Mouse (Mus musculus) MEL-GATA-1-ER (cell line): Measurements from ENCODE around the gene Bcorl1.
"Not testable (repeated sequence)": the region's sequence is repeated elsewhere in the genome, so short reads cannot be mapped to it uniquely, and the experiment has no call there.

Source experiments
- DNase-seq: peaks from one replicate; pipeline ENCODE4 v3.0.0-alpha.2; 2012; ENCODE audit warnings: low read depth; ENCODE audit errors: extremely low read depth

Gene Bcorl1

DNA sequence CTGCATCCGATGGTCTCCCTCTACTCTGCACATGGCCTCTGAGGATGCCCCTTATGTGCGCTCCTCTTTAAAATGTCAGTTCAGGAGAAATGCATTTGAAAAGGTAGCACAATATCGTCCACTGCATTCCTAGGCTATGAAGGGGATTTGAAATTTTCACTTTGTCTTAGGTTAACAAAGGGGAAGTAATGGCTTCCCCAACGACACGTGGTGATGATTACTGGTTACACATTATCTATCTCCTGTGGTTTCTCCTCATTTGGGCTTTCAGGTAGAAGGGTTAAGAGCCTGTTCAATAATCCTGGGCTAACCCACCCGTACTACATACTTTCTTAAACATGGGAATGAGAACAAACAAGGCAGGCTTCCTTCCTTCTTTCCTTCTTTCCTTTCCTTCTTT is 48.2 kb downstream of the Bcorl1 start:
- no peak for DNase-seq

DNA sequence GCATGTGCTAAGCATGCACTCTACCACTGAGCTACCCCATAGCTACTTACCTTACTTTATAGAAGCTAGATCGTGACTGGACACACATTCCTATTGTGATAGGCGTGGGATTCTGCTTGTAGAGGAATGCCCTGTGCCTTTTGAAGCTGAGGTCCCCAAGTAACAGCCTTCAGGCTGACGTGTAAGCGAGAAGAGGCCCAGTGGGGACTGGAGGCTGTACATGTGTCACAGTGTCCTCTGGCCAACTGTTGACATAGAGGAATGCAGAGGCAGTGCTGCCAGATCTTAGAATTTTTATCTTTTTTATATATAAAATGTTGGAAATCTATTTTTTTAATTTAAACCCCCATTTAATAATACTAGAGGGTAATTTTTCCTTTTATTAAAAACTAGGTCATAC is 58.8 kb downstream of the Bcorl1 start:
- DNase-seq, result no peak

DNA sequence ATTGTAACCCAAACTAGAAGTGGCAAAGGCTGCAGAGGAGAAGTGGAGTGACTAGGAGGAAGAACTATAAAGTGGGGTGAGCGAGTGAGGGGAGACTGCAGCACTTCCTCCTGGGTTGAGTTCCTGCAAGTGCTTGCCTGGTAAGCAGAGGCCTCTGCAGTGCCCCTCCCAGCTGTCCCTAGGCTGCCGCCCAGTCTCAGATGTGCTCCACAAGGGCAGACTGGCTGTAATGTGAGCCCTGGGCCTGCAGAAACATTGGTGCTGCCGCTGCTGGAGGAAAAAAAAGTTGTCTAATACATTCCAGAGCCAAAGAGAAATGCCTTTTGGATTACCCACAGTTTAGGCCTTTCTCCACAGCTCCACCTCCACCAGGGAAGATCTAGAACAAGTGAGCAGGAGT is 64.0 kb downstream of the Bcorl1 start:
- DNase-seq, result no peak

DNA sequence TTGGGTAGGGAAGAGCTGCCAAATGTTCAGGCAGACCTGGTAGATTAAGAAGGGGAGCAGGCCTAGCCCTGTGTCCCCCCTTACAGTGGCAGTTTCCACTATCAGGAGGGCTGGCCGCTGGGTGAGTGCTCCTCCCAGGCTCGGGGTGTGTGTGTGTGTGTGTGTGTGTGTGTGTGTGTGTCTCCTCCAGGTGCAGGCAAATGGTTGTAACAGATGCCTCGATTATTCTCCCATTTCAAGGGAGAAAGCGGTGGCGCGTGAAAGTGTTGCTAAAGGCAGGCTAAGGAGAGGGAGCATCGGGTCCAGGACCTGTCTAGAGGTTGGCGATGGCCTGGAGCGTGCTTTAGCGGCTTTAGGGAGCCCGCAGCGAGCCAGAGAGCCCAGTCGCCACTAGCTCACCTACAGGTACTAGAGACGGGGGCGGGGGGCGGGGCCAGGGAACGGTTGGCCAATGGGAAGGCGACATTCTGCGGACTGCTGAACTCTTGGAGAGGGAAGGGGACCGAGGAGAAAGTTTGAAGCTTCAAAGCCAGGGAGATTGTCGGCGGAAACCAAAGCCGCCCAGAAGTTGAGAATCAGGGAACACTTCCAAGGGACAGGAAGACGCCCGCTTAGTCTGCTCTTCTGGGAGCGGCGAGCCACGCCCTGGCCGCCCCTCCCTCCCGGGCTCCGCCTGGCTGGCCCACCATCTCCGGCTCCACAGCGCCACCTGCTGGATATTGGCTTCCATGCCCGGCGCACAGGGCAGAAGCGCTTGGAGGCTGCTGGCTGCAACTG is 68.6 kb downstream of the Bcorl1 start:
- no peak for DNase-seq

DNA sequence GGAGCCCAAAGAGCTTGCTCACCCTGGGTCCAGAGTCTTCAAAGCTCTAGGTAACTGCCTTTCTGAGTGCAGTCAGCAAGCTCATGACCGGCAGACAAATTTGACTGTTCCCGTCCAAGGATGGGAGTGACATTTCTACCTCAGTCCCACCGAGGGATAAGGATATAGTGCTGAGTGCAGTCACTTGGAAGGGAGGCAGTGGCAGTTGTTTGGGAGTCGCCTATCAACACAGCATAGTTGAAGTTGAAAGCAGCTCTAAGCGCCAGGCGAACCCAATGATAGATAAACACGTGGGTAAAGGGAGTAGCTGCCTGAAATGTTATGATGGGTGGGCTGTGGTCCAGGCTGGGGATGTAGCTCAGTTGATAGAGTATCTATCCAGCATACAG is 69.2 kb downstream of the Bcorl1 start:
- DNase-seq, result no peak

DNA sequence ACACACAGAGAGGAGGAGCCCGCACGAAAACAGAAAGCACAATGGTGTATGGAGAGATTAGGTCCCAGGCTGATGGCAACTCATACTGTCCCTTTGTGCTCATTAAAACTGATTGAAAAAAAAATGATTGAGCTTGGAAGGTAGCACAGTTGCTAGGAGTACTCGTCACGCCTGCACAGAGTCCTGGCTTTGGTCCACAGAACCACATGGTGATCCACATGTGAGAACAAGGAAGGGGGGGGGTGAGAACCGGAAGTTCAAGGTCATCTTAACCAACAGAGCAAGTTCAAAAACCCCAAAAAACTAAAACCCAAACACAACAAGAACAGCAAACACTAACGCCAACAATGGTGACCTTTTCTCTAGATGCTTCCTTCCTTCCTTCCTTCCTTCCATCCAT is 71.5 kb downstream of the Bcorl1 start:
- DNase-seq, result no peak

DNA sequence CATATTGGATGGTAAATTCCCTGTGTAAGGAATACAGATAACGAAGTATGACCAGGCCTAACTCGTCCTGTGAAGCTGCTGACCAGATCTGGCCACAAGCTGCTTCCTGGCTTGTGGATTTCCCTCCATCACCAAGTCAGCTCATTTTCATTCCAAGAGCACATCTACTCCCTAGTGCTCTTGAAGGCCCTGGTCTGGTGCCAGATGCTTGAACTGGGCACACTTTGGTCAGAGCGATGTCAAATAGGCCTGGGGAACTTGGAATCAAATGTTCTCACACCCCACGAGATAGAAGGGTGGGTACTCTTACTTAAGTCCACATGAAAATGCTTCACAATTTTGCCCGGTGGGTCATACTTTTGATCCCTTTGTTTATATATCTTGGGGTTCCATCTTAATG is 73.1 kb downstream of the Bcorl1 start:
- DNase-seq, result no peak

DNA sequence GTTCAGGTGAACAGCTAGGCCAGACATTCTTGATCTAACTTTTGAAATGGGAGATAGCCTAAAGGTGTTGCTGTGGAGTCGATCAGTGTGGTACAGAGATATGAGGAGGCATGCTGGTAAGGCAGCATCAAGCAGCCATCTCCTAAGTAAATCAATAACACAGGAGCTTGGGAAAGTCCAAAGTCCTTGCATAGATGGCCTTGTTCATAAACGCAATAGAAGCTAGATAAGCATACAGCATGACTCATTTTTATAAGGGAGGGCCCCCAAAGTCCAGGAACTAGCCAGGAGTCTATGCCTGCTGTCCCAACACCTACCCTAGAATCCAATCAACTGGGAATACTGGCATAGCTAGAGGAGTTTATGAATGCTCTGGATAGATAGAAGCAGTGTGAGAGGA is 77.3 kb downstream of the Bcorl1 start:
- DNase-seq, result no peak

DNA sequence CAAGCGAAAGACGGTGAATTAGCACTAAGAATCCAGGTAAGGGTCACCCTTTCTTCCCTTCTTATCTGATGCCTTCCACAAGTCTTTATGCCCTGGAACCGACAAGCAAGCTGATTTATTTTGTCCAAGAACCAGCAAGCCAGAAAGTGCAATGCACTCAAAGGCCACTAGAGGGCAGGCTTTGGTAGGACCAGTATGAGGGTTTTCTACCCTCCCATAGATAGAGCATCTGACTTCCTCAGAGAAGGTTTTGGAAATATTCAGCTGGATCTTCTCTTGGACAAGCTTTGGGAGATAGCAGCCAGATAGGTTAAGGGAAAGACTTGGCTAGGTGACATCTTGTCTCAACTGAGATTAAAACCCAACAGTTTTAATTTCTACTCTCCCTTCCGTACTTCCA is 81.8 kb downstream of the Bcorl1 start:
- DNase-seq, result no peak

DNA sequence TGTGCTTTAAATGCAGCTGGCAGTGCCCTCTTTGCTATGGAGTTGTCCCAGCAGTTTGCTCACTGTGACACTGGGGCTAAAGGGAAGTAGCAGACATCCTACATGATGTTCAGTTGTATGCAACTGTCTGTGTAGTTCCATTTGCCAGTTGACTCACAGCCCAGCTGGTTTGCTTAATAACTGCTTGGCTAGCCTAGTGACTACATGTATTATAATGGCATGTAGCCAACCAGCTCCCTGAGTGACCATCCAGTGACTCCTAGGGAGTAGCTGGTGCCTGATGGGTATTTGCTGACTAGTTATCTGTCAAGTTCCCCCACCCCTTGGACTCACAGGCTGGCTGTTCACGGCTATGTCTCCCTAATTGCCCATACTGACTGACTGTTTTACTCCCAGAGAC is 82.5 kb downstream of the Bcorl1 start:
- no peak for DNase-seq

DNA sequence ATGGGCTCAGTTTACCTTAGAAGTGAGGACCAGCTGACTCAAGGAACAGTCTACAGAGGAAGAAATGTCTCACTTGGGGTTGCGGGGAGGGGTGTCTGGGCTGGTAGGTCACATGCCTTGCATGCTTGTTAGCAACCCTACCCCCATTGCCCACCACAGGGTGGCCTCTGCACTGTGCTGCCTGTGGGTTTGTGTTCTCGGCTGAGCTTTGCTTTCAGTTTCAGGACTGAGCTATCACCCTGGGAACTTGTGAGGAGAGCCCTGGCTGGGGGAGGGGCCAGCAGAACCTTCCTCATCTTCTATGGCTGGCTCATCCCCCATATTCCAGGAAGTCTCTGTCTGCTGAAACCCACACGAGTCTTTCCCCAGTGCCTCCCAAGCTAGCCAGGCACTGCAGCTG is 83.4 kb downstream of the Bcorl1 start:
- no peak for DNase-seq

DNA sequence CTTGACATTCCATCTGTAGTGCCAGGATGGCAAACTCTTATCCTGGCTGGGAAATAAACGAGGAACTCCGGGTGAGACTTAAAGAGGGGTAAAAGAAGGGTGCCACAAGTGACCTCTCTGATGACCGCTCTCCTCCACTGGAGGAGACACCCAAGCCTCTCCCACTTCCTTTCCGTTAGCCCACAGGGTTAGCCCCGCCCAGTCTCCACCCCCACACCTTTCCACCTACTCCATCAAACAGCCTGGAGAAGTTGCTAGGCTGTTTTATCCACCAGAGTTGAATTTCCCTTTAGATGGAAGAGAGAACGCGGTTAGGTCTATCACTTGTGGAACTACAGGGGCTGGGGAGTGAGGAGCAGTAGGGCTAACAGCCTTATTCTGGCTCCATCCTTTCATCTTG is 84.1 kb downstream of the Bcorl1 start:
- peak; percentile 42 for DNase-seq

DNA sequence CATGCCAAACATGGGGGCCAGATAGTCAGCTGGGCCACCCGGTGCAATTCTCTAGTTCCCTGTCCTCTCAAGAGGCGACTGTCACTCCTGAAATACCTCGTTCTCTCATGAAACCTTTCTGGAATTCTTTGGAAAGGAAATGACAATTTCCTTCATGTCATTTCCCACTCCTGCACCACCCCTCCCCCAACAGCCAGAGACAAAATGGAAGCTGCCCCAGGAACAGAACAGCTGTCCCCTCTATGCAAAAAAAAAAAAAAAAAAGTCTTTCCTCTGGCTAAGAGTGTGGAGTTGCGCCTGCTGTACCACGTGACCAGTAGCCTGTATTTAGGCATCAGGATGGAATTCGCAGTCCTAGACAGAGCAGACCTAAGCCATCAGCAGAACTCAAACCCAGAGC is 87.1 kb downstream of the Bcorl1 start:
- DNase-seq, result no peak

DNA sequence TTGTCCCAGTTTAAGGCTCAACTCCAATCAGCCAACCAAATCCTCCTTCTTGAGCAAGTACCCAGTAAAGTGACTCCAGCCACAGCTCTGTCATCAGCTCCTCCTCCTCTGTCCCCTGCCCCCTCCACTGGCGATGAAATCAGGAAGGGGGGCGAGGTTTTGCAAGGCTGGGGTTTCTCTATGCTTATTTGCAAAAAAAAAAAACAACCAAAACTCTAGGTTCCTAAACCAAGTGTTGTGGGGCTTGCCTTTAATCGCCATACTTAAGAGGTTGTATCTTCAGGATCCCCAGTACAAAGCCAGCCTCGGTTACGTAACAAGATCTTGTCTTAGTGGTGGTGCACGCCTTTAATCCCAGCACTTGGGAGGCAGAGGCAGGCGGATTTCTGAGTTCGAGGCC is 87.5 kb downstream of the Bcorl1 start:
- no peak for DNase-seq

DNA sequence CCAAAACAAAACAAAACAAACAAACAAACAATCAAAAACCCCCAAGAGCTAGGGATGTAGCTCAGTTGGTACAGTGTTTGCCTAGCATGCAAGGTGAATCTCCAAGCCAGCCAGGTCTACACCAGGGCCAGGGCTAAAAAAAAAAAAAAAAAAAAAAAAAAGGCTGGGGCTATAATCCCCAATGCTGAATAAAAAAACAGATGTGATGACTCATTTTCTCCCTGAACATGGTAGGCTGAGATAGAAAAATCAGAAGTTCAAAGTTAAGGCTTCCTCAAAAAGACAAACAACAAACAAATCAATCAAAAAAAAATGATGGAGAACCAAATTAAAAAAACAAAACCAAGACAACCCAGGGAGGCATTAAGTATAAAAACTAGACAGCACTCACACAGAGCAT is 87.9 kb downstream of the Bcorl1 start:
- no peak for DNase-seq

DNA sequence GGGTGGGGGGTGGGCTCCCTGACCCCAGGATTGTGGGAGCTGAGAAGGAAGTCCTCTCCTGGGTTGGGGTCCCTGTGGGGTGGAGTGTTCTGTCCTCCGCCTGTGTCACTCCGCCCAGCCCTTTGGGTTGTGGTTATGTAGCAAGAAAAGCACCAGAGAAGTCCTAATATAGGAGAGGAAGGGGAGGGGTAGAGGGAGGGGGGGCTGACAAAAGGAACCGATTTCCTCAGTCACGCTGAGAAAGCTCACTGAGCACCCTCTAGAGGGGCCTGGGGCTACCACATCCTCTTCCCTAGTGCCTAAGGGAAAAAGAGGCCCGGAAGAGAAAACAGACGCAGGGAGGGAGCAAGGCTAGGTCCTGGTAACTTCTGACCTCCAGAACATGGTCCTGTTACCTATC is 88.4 kb downstream of the Bcorl1 start:
- no peak for DNase-seq

DNA sequence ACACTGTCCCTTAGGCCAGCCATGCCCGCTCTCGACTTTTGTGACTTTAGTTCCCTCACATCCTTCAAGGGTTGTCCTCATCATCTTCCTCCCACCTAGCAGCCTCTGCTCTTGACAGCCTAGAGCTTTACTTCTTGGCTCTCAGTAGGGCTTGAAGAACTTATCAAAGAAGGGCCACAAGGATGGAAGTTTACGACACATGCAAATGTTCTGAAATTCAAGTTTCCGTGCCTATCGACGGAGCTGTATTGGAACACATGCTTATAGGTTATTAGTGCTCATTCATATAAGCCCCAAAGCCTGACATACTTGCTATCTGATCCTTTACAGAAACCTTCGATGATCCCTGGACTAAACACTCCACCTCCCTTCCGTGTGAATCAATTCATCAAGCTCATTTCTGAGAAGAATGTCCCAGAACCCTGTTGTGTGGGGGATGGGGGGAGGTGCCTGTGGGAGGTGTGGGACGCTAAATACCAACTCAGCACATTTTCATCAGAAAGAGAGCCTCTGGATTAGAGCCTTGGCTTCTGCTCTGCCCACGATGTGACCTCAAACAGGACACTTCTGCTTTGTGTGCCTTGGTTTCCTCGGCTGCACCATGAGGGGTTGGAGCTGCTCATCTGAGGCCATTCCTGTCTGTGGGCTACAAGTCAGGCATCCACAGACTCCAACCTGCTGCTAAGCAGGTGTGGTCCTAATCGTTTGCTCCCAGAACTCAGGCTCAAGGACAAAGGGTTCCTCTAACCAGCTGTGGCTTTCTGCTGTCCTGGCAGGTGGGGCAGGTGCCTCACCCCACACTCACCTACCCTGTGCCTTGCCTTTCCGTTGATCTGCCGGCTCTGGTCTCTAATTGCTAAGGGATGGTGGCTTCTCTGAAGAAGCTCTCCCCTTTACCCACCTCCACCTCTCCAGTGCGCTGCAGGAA is 91.7 kb downstream of the Bcorl1 start:
- no peak for DNase-seq

DNA sequence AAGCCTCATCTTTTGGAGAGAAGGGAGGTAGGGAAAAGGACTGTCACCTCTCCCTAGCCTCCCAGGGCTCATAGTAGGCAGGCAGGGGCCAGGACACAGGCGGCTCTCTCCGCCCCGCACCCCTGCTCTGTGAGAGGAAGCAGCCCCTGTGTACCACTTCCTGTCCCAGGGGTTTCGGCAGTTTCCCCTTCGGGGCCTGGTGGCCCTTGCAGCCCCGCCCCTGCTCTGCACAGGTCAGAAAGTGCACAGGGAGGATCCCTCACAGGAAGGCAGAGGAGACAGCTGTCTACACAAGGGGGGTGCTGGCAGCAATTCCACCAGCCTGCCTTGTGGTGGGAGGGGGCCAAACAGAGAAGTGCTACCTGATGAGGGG is 92.4 kb downstream of the Bcorl1 start:
- DNase-seq, result no peak

DNA sequence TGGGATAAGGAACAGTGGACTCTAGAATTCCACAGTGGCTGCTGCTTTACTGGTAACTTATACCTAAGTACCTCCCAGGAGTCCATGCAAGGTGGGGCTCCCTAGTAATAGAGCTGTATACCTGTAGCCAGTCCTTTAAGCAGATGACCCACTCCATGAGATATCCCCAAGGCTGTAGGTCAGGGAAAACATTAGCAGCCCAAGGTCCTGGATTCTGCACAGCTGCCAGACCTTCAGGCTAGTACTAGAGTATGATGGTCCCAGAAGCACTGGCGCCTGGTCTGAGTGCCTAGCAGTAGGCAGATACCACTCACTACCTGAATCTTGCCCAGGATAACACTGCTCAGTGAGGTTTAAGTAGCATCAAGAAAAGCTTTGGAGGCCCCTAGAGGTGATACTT is 93.1 kb downstream of the Bcorl1 start:
- no peak for DNase-seq

DNA sequence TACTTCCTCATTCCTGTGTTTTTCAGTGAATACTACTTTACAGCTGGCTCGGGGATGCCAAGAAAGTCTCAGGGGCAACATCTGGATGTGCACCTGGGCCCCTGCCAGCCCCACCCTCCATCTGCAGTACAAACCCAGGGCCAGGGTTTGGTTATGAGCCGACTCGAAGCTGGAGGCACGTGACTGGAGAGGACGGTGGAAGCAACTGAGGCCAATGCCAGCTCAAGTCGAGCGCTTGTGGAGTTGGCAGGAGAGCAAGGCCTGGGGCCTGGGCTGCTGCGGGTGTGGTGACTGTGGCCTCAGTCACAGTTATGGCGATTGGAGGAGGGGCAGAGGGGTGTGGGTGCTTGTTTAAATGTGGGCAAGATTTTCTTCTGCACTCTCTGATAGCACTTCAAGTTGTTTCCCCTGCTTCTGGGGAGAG is 94.3 kb downstream of the Bcorl1 start:
- no peak for DNase-seq

DNA sequence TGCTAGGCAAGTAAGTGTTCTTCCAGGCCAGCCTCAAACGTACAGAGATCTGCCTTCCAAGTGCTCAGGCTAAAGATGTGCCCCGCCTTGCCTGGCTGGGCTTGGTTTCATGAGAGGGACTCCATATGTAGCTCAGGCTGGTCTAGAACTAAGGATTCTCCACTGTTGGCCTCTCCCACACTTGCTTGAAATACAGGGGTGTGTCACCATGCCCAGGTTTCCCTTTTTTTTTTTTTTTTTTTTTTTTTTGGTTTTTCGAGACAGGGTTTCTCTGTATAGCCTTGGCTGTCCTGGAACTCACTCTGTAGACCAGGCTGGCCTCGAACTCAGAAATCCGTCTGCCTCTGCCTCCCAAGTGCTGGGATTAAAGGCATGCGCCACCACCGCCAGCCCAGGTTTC is 94.9 kb downstream of the Bcorl1 start:
- DNase-seq, result not testable (repeated sequence)

DNA sequence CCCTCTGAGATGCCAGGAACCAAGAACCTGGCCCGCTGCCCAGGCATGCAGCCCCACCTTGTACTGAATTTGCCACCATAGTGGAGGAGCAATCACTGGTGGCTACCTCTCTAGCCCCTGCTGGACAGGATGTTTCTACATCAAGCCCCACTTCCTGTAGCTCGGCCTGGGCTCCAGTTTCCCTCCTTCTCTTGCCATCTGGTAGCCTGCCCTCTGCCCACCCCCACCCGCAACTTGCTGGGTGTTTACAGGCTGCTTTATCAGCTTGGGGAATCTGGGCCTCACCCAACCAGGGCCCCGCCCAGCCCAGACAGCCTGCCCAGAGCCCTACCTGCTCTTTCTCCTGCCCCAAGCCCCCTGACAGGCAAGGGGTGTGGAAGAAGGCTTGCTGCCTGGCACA is 97.9 kb downstream of the Bcorl1 start:
- no peak for DNase-seq

DNA sequence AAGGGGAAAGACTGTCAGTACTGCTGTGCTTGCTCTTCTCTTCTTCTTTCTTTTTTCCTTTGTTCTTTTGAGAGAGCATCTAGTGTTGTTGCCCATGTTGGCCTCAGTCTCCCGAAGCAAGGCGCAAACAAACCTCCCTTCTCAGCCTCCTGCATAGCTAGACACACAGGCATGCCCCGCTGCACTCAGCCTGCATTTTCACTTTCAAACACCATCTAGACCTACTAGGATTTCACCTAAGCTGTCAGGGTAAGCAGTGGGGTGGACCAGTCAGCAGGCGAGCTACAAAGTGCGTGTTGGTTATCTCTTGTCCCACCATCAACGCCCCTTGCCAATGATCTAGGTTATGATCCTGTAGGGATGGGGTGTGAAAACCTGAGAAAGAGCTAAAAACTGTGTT is 100.4 kb downstream of the Bcorl1 start:
- DNase-seq, result no peak
